Mouse (Mus musculus) spleen, adult 2 months (tissue): ENCODE data around the gene Slc10a3. TPM values are rescaled to one million over a fixed set of nuclear protein-coding genes. Genes with fewer than 3 reads are reported as not detected.
A peak's percentile ranks its signal among the peaks of the same experiment; 100 is the strongest.

Source experiments
- DNase-seq, 2 experiments: peaks; one replicate each; pipeline versions ENCODE4 v3.0.0 to v3.0.0-alpha.2; 2012 to 2021; ENCODE audit warnings: low spot score in 2 of 2, low read depth in 1 of 2
- H3K27ac ChIP-seq: fragments of 200-500 bp; 2 replicates; pipeline ENCODE4 v1.5.1; 2012; ENCODE audit warnings: low read length, inconsistent platforms; ENCODE audit not compliant: insufficient read depth
- H3K27me3 ChIP-seq: fragments of 200-500 bp; 2 replicates; pipeline ENCODE4 v1.6.1; 2012; ENCODE audit warnings: mild to moderate bottlenecking, moderate library complexity, low read length, inconsistent platforms; ENCODE audit not compliant: control insufficient read depth, insufficient read depth
- H3K36me3 ChIP-seq: fragments of 200-500 bp; 2 replicates; pipeline ENCODE4 v1.6.1; 2012; ENCODE audit warnings: mild to moderate bottlenecking, low read length, inconsistent platforms; ENCODE audit not compliant: control insufficient read depth, insufficient read depth
- H3K4me1 ChIP-seq: fragments of 200-500 bp; 2 replicates; pipeline ENCODE4 v1.6.1; 2011; ENCODE audit warnings: inconsistent platforms; ENCODE audit not compliant: control insufficient read depth, insufficient read depth, insufficient read length
- H3K4me3 ChIP-seq: fragments of 200-500 bp; 2 replicates; pipeline ENCODE4 v1.5.1; 2011; ENCODE audit warnings: mild to moderate bottlenecking, inconsistent platforms; ENCODE audit not compliant: insufficient read depth, insufficient read length; ENCODE audit errors: extremely low read depth
- CTCF ChIP-seq: fragments of 200-500 bp; IDR thresholded peaks from 2 replicates; pipeline ENCODE4 v1.5.1; 2011; ENCODE audit warnings: mild to moderate bottlenecking, inconsistent platforms; ENCODE audit not compliant: insufficient read depth, insufficient read length, insufficient replicate concordance; ENCODE audit errors: extremely low read depth
- POLR2A ChIP-seq: fragments of 200-500 bp; IDR thresholded peaks from 2 replicates; pipeline ENCODE4 v1.6.1; 2011; ENCODE audit warnings: low read depth, low read length, inconsistent platforms
- WGBS: fragments of 180-500 bp; shearing (Covaris S2); methylation state at CpG from one replicate; pipeline ENCODE4 v1.1.7; 2018; 5-methylcytosine and 5-hydroxymethylcytosine counted together
- polyA plus RNA-seq: library from polyadenylated mRNA; depleted of rRNA; stranded (reverse); fragments of >200 nt; gene quantifications from 2 replicates; pipeline ENCODE4 v1.2.3, GENCODE M21; 2012; rRNA removed

The Slc10a3 gene
- polyA plus RNA-seq, 1 experiment: 15.0 TPM

DNA sequence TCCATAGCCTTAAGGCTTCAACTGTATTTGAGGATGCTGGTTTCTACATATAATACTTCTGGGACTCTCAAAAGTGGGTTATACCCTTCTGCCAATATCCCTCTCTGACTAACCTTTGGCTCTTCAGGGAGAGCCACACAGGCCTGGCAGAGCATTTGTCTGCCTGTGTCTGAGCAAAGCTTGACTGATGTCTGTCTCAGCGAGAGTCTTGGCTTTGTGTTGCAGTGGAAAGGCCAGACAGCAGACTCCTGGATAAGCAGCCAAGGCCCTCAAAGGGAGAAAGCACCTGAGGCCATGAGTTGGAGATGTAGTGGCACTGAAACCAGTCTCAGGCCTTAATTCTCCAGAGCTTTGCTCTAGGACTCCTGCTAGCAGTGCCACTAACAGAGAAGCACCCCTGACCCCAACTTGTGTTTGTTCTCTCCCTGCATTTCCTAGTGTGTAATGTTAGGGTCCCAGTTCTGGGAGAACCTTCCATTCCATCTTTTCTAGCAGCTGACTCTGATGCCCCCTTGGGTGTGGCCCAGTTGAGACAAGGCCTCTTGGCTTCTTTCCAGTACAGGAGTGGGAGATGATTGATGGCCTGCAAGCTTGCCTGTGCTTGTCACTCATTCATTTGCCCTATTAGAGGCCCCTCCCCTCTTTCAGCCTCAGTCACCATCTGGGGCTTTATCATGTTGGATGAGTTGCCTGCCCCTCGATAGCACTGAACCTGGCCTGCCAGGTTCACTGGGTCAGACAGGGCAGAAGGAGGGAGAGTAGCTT is 42.8 kb downstream of the Slc10a3 start:
- Histone ChIP-seq H3K4me3 (no peak overlapping the region), H3K27ac (no peak overlapping the region), H3K4me1 (no peaks in the 10 kb centered on the region), H3K36me3 (no peaks in the 10 kb centered on the region), H3K27me3 (no peaks in the 10 kb centered on the region)
- 75% methylated on average over 2 of the region's 2 CpGs for WGBS
- TF ChIP-seq CTCF (no peak), POLR2A (no peak)
- no peak for DNase-seq

GRCm38 (mm10) chrX:74329215-74329671 is 43.9 kb downstream of the Slc10a3 start:
- 36% methylated on average over 10 of the region's 10 CpGs for WGBS

GRCm38 (mm10) chrX:74328725-74329161 is 44.4 kb downstream of the Slc10a3 start, which contains the start of gene Plxna3:
Gene Plxna3 (plus strand): TSS chrX:74329066.
- no peak within 1 kb of the TSS for H3K27ac ChIP-seq
- no peaks in the 10 kb centered on the region for H3K36me3 ChIP-seq
- peak within 1 kb of the TSS; percentile 55 for H3K4me3 ChIP-seq
- DNase-seq: peak; percentile 29 to 49
- no peak for TF ChIP-seq CTCF
- no peak for TF ChIP-seq POLR2A
- H3K4me1 ChIP-seq: no peaks in the 10 kb centered on the region
- 26% methylated on average over 29 of the region's 30 CpGs for WGBS
- H3K27me3 ChIP-seq: no peaks in the 10 kb centered on the region

More at GRCm38 (mm10) chrX:74329215-74329671, 43.9 kb downstream of the Slc10a3 start:
- no peaks in the 10 kb centered on the region for H3K4me1 ChIP-seq
- H3K27ac ChIP-seq: no peak overlapping the region
- no peak for TF ChIP-seq CTCF
- no peak for TF ChIP-seq POLR2A
- peak overlapping the region; percentile 55; the same call in 1 of the 2 replicates for H3K4me3 ChIP-seq
- no peaks in the 10 kb centered on the region for H3K36me3 ChIP-seq
- H3K27me3 ChIP-seq: no peaks in the 10 kb centered on the region
- no peak for DNase-seq

Other genes with a start within 250 kb of the Slc10a3 start
- not detected in 2 replicates for gene Opn1mw, start 245.9 kb downstream of the Slc10a3 start, polyA plus RNA-seq
- gene Mecp2, start 238.0 kb downstream of the Slc10a3 start, polyA plus RNA-seq: 5.5 and 6.1 TPM in 2 replicates
- gene Tex28, start 205.5 kb downstream of the Slc10a3 start, polyA plus RNA-seq: not detected in 2 replicates
- gene Tktl1, start 196.1 kb downstream of the Slc10a3 start, polyA plus RNA-seq: 0.07 and 0.11 TPM in 2 replicates
- gene Flna, start 123.5 kb downstream of the Slc10a3 start, polyA plus RNA-seq: 499 and 568 TPM in 2 replicates
- 41.6 and 54.5 TPM in 2 replicates for gene Emd, start 118.7 kb downstream of the Slc10a3 start, polyA plus RNA-seq
- gene Rpl10, start 102.5 kb downstream of the Slc10a3 start, polyA plus RNA-seq: 1,039 and 1,194 TPM in 2 replicates
- gene Taz, start 91.4 kb downstream of the Slc10a3 start, polyA plus RNA-seq: 87.5 and 113 TPM in 2 replicates
- 12.0 and 14.0 TPM in 2 replicates for gene Dnase1l1, start 91.0 kb downstream of the Slc10a3 start, polyA plus RNA-seq
- gene Atp6ap1, start 76.3 kb downstream of the Slc10a3 start, polyA plus RNA-seq: 267 and 342 TPM in 2 replicates
- 182 and 192 TPM in 2 replicates for gene Gdi1, start 68.4 kb downstream of the Slc10a3 start, polyA plus RNA-seq
- gene Fam50a, start 60.3 kb downstream of the Slc10a3 start, polyA plus RNA-seq: 13.4 and 14.5 TPM in 2 replicates
- 12.1 and 12.3 TPM in 2 replicates for gene Plxna3, start 44.3 kb downstream of the Slc10a3 start, polyA plus RNA-seq
- gene Lage3, start 19.7 kb downstream of the Slc10a3 start, polyA plus RNA-seq: 28.1 and 29.0 TPM in 2 replicates
- 24.1 and 24.5 TPM in 2 replicates for gene Ubl4a, start 131 bp downstream of the Slc10a3 start, polyA plus RNA-seq
- gene Fam3a, start 19.9 kb upstream of the Slc10a3 start, polyA plus RNA-seq: 25.4 and 32.9 TPM in 2 replicates
- gene Ikbkg, start 19.9 kb upstream of the Slc10a3 start, polyA plus RNA-seq: 10.1 and 14.7 TPM in 2 replicates
- gene G6pdx, start 55.8 kb upstream of the Slc10a3 start, polyA plus RNA-seq: 18.9 and 19.7 TPM in 2 replicates
- gene Gm6880, start 108.0 kb upstream of the Slc10a3 start, polyA plus RNA-seq: not detected in 2 replicates
- not detected in 2 replicates for gene Olfr1326-ps1, start 201.5 kb upstream of the Slc10a3 start, polyA plus RNA-seq
- gene Olfr1325, start 219.3 kb upstream of the Slc10a3 start, polyA plus RNA-seq: not detected in 2 replicates